Mouse (Mus musculus) effector memory CD4-positive, alpha-beta T cell, adult 5 months (primary cell): Measurements from ENCODE around the gene 4930568D16Rik. TPM values are rescaled to one million over a fixed set of nuclear protein-coding genes. Genes with fewer than 3 reads are reported as not detected.

Source experiments
- polyA plus RNA-seq: library from polyadenylated mRNA; unstranded; fragments of 100-300 nt; shearing (Covaris generic); gene quantifications from one replicate; pipeline ENCODE4 v1.2.1, GENCODE M21; 2017

Gene 4930568D16Rik
- polyA plus RNA-seq, result not detected

DNA sequence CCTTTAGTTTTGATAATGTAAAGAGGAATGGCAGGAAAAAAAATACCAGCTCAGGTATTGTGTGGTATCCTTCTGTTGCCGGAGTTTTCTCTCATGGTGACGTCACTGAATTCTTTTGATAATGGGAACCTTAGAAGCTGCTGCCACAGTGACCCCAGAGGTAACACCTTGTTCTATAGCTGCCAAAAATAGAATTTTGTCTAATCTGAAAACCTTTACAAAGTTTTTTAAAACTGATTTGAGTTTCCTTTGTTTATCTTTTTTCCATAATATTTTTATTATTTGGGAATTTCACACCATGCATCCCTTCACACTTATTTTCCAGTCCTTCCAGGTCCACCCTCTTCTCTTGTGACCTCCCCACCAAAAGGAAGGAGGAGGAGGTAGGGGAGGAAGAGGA lies at the start of gene 4930568D16Rik:
TSS of gene 4930568D16Rik (minus strand) at position 101 of the 400 bp plus-strand sequence.

GRCm38 (mm10) chr2:35397096-35397495 lies 29.6 kb upstream of the 4930568D16Rik start, which contains the start of gene 4930402F06Rik:
4930402F06Rik (minus strand) TSS chr2:35397175.

DNA sequence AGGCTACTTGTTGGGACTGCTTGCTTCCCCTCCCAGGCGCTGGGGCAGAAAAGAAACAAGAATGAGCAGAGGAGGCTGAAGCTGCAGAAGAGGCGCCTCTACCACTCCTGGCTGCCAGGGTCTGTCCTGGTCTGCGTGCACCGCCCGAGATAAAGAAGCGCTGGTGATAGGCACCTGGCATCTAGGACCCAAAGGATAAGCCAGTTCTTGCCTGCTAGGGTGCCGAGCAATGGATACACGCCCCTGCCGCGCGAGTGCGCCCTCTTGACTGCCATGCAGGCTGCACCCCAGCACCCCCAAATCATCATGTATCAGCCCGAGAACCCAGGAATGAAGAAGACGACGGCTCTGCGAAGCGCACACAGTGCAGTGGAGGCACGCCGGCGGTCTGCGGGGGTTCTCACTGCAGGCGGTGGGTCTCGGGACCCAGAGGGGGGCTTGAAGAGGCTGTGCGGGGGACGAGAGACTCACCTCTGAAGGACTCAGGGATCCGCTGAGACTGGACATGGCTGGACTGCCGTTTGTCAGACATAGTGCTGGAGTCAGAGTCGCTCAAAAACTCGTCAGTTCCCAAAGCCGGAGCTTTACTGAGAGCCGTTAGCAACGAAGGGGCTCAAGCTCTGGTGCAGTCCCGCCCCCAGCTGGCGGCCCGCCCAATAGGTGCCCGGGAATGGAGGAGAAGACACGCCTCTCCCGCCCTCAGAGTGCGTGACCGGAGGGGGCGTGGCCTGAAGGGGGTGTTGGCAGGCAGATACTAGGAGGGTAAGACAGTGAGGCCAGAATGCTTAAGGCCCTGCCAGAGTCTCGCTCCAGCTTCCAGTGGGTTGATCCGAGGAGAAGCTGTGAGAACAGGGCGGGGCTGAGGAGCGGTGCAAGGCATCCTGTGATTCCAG lies 30.9 kb downstream of the 4930568D16Rik start, which contains the start of gene Stom:
TSS of gene Stom (minus strand) at position 589 of the 893 bp plus-strand sequence.

Other genes with a start within 250 kb of the 4930568D16Rik start
- gene Rab14, start 166.6 kb downstream of the 4930568D16Rik start, polyA plus RNA-seq, result 219 TPM
- gene Gsn, start 111.3 kb downstream of the 4930568D16Rik start, polyA plus RNA-seq, result 5.5 TPM
- gene Stom, start 30.8 kb downstream of the 4930568D16Rik start, polyA plus RNA-seq, result 0.35 TPM
- gene 4930402F06Rik, start 29.4 kb upstream of the 4930568D16Rik start, polyA plus RNA-seq, result not detected
- 10.0 TPM for gene Ggta1, start 95.5 kb upstream of the 4930568D16Rik start, polyA plus RNA-seq
- 0.44 TPM for gene Dab2ip, start 190.5 kb upstream of the 4930568D16Rik start, polyA plus RNA-seq